Mouse (Mus musculus) heart, embryonic 16.5 days (tissue): Measurements from ENCODE around the gene Eva1c. TPM values are rescaled to one million over a fixed set of nuclear protein-coding genes. Genes with fewer than 3 reads are reported as not detected.
A peak's percentile ranks its signal among the peaks of the same experiment; 100 is the strongest.

Experiments
- ATAC-seq: fragments of 200-750 bp; cut with Nextera tagmentation; replicated peaks from 2 replicates; pipeline ENCODE4 v1.8.0; 2017; ENCODE audit warnings: moderate number of reproducible peaks; ENCODE audit not compliant: insufficient read depth, low FRiP score; ENCODE audit errors: extremely low read depth
- H3K27ac ChIP-seq: fragments of 300-500 bp; sonication (generic); 2 replicates; pipeline ENCODE4 v1.5.1; 2014; ENCODE audit warnings: mild to moderate bottlenecking, low read length, control low read depth, moderate library complexity
- H3K27me3 ChIP-seq: fragments of 300-500 bp; sonication (generic); 2 replicates; pipeline ENCODE4 v1.6.1; 2014; ENCODE audit warnings: low read length, mixed read lengths; ENCODE audit not compliant: control insufficient read depth, insufficient read depth
- H3K36me3 ChIP-seq: fragments of 300-500 bp; sonication (generic); 2 replicates; pipeline ENCODE4 v1.6.1; 2014; ENCODE audit not compliant: control insufficient read depth, insufficient read depth
- H3K4me1 ChIP-seq: fragments of 300-500 bp; sonication (generic); 2 replicates; pipeline ENCODE4 v1.6.1; 2014; ENCODE audit warnings: low read length, mixed read lengths; ENCODE audit not compliant: control insufficient read depth, insufficient read depth
- H3K4me2 ChIP-seq: fragments of 300-500 bp; sonication (generic); 2 replicates; pipeline ENCODE4 v1.6.1; 2014; ENCODE audit warnings: low read depth, mild to moderate bottlenecking, control low read depth, low read length
- H3K4me3 ChIP-seq: fragments of 300-500 bp; sonication (generic); 2 replicates; pipeline ENCODE4 v1.5.1; 2014; ENCODE audit warnings: mild to moderate bottlenecking, control low read depth, low read length
- H3K9ac ChIP-seq: fragments of 300-500 bp; sonication (generic); 2 replicates; pipeline ENCODE4 v1.6.1; 2014; ENCODE audit warnings: low read length, control low read depth
- H3K9me3 ChIP-seq: fragments of 300-500 bp; sonication (generic); replicated peaks from 2 replicates; pipeline ENCODE4 v1.6.1; 2016; ENCODE audit warnings: low read length; ENCODE audit not compliant: control insufficient read depth
- WGBS: fragments of 180-500 bp; shearing (Covaris S2); extraction: QIAGEN DNeasy Blood & Tissue Kit; methylation state at CpG from one replicate; pipeline ENCODE4 v1.1.7; 2014; 5-methylcytosine and 5-hydroxymethylcytosine counted together
- polyA plus RNA-seq: library from polyadenylated mRNA; unstranded; fragments of >200 nt; fragmentation: Nextera tagmentation; extraction: Ambion mirVana; gene quantifications from 2 replicates; pipeline ENCODE4 v1.2.1, GENCODE M21; 2015

The Eva1c gene
- polyA plus RNA-seq, 1 experiment from 2014 or later: 3.3 TPM

- ATAC-seq: no peak
- WGBS: 54% methylated on average over 12 of the region's 12 CpGs
- Histone ChIP-seq H3K4me3 (no peak overlapping the region), H3K9ac (no peak overlapping the region), H3K36me3 (no peaks in the 10 kb centered on the region), H3K27ac (no peak overlapping the region), H3K4me2 (no peak overlapping the region), H3K27me3 (no peaks in the 10 kb centered on the region), H3K9me3 (no peaks in the 10 kb centered on the region), H3K4me1 (peaks cover 21% of the 10 kb centered on the region)
These were observed 22.7 kb downstream of the Eva1c start for GRCm38 (mm10) chr16:90849262-90849661.

DNA sequence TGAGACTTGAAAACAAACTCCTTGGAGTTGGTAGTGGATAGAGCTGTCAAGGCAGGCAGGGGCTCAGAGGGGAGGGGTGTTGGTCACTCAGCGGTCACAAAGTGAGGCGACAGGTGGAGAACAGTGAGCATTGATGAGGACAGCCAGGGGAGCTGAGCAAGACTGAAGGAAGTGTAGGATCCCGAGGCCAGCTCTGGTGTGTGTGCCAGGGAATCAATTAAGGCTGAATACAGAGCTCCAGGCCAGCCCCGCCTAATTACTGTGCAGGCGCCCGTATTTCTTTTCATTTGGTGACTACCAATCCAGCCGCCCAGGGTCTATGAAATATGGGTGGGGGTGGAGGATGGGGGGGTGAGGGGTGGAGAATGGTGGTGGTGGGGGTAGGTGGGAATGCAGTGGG, 24.4 kb downstream of the Eva1c start:
- 70% methylated on average over 7 of the region's 7 CpGs for WGBS
- Histone ChIP-seq H3K27me3 (no peaks in the 10 kb centered on the region), H3K4me1 (peaks cover 10% of the 10 kb centered on the region; the same call in 1 of the 2 replicates), H3K9ac (no peak overlapping the region), H3K27ac (no peak overlapping the region), H3K4me3 (no peak overlapping the region), H3K9me3 (no peaks in the 10 kb centered on the region), H3K36me3 (no peaks in the 10 kb centered on the region), H3K4me2 (no peak overlapping the region)
- ATAC-seq: no peak

GRCm38 (mm10) chr16:90851621-90852334, 25.3 kb downstream of the Eva1c start:
- peaks cover 10% of the 10 kb centered on the region; the same call in 1 of the 2 replicates for H3K4me1 ChIP-seq
- 68% methylated on average over 11 of the region's 11 CpGs for WGBS
- no peak overlapping the region for H3K27ac ChIP-seq
- no peak for ATAC-seq
- no peaks in the 10 kb centered on the region for H3K27me3 ChIP-seq
- H3K9me3 ChIP-seq: no peaks in the 10 kb centered on the region
- H3K36me3 ChIP-seq: no peaks in the 10 kb centered on the region
- no peak overlapping the region for H3K4me3 ChIP-seq
- H3K9ac ChIP-seq: no peak overlapping the region
- H3K4me2 ChIP-seq: no peak overlapping the region

- no peaks in the 10 kb centered on the region for H3K4me1 ChIP-seq
These were observed 30.2 kb downstream of the Eva1c start for GRCm38 (mm10) chr16:90856552-90857200.

DNA sequence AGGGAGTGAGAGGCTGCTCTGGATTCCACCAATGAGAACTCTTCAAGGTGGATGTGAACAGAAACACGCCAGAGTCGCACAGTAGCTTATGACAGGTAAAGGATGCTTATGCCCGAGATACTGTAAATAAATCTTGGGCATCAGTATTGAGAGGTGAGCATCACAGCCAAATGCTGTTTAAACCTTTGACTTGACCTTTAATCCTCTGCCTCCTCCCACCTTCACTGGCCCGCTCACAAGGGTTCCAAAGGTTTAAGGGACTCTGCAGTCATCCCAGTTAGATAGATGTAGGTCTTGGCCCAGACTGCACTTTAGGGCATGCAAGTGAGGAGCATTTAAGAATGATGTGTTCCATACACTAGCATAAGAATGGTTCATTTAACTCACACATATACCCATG, 31.7 kb downstream of the Eva1c start:
- 82% methylated on average over 4 of the region's 4 CpGs for WGBS
- Histone ChIP-seq H3K27me3 (no peaks in the 10 kb centered on the region), H3K9me3 (no peaks in the 10 kb centered on the region), H3K9ac (no peak overlapping the region), H3K36me3 (no peaks in the 10 kb centered on the region), H3K4me2 (no peak overlapping the region), H3K4me1 (no peaks in the 10 kb centered on the region), H3K4me3 (no peak overlapping the region), H3K27ac (no peak overlapping the region)
- ATAC-seq: no peak

More at GRCm38 (mm10) chr16:90856552-90857200, 30.2 kb downstream of the Eva1c start:
- H3K27ac ChIP-seq: no peak overlapping the region
- H3K4me3 ChIP-seq: no peak overlapping the region
- no peak for ATAC-seq
- WGBS: 73% methylated on average over 6 of the region's 6 CpGs
- no peaks in the 10 kb centered on the region for H3K27me3 ChIP-seq
- no peaks in the 10 kb centered on the region for H3K9me3 ChIP-seq
- no peak overlapping the region for H3K9ac ChIP-seq
- no peak overlapping the region for H3K4me2 ChIP-seq
- no peaks in the 10 kb centered on the region for H3K36me3 ChIP-seq

DNA sequence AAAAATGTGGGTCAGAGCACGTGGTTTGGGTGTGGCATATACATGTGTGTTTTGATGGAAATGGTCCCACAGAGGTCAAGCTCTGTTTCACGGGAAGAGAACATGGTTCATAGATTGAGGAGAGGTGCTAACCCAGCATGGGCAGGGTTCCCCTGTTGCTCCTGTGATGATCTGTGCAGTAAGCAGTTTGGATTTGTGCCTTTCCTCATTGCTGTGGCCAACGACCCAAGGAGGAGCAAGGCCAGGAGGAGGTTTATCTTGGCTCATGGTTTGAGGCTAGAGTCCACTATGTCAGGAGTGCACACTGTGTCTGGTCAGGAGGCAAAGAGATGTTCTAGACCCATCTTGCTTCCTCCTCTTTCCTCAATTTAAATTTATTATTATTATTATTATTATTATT, 36.5 kb downstream of the Eva1c start:
- H3K4me2 ChIP-seq: no peak overlapping the region
- H3K9ac ChIP-seq: no peak overlapping the region
- H3K4me3 ChIP-seq: no peak overlapping the region
- H3K9me3 ChIP-seq: no peaks in the 10 kb centered on the region
- 67% methylated on average over 3 of the region's 3 CpGs for WGBS
- no peaks in the 10 kb centered on the region for H3K27me3 ChIP-seq
- H3K4me1 ChIP-seq: peaks cover 12% of the 10 kb centered on the region
- H3K36me3 ChIP-seq: no peaks in the 10 kb centered on the region
- no peak for ATAC-seq
- H3K27ac ChIP-seq: no peak overlapping the region

- Histone ChIP-seq H3K4me3 (no peak overlapping the region), H3K27me3 (no peaks in the 10 kb centered on the region), H3K36me3 (no peaks in the 10 kb centered on the region), H3K9ac (no peak overlapping the region), H3K4me1 (peaks cover 16% of the 10 kb centered on the region), H3K9me3 (no peaks in the 10 kb centered on the region), H3K4me2 (no peak overlapping the region), H3K27ac (no peak overlapping the region)
- no peak for ATAC-seq
- WGBS: 76% methylated on average over 10 of the region's 10 CpGs
These were observed 37.0 kb downstream of the Eva1c start for GRCm38 (mm10) chr16:90863468-90864046.

- H3K4me3 ChIP-seq: no peak overlapping the region
- peaks cover 16% of the 10 kb centered on the region for H3K4me1 ChIP-seq
- 29% methylated on average over 7 of the region's 7 CpGs for whole genome bisulfite sequencing
- no peaks in the 10 kb centered on the region for H3K9me3 ChIP-seq
- H3K4me2 ChIP-seq: no peak overlapping the region
- no peak overlapping the region for H3K9ac ChIP-seq
- H3K27ac ChIP-seq: no peak overlapping the region; the same call in 1 of the 2 replicates
- peak; percentile 56; the same call in 1 of the 2 replicates for ATAC-seq
- no peaks in the 10 kb centered on the region for H3K27me3 ChIP-seq
- no peaks in the 10 kb centered on the region for H3K36me3 ChIP-seq
These were observed 38.2 kb downstream of the Eva1c start for GRCm38 (mm10) chr16:90864693-90865092.

DNA sequence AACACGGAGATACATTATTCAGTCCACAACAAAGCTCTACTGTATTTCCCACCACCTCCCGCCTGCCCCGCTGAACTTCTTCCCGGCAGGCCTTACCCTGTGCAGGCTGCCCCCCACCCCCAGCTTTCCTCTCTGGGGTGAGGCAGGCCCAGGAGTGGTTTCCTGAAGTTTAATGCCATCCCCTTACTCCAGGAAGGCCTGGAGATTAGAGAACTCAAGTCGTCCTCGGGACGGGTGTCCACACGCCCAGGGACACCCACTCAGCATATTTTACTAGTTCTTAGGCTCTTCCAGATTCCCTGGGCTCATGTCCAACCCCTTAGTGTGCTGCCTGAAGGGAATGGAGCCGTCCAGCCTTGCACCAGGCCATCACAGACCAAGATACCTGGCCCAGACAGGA, 39.1 kb downstream of the Eva1c start:
- H3K4me1 ChIP-seq: peaks cover 16% of the 10 kb centered on the region
- no peaks in the 10 kb centered on the region for H3K27me3 ChIP-seq
- no peak overlapping the region for H3K4me2 ChIP-seq
- no peaks in the 10 kb centered on the region for H3K9me3 ChIP-seq
- H3K4me3 ChIP-seq: no peak overlapping the region
- no peaks in the 10 kb centered on the region for H3K36me3 ChIP-seq
- 51% methylated on average over 9 of the region's 9 CpGs for WGBS
- H3K27ac ChIP-seq: peak overlapping the region; percentile 16; the same call in 1 of the 2 replicates
- no peak overlapping the region for H3K9ac ChIP-seq
- ATAC-seq: no peak
